Mouse (Mus musculus): ENCODE measurements at regions not wholly inside any gene's neighbourhood (a gene's known extent, or its start where the extent isn't known, plus 50 kb on each side); places are given as distances from the start of the nearest gene placed in this dataset.

DNA sequence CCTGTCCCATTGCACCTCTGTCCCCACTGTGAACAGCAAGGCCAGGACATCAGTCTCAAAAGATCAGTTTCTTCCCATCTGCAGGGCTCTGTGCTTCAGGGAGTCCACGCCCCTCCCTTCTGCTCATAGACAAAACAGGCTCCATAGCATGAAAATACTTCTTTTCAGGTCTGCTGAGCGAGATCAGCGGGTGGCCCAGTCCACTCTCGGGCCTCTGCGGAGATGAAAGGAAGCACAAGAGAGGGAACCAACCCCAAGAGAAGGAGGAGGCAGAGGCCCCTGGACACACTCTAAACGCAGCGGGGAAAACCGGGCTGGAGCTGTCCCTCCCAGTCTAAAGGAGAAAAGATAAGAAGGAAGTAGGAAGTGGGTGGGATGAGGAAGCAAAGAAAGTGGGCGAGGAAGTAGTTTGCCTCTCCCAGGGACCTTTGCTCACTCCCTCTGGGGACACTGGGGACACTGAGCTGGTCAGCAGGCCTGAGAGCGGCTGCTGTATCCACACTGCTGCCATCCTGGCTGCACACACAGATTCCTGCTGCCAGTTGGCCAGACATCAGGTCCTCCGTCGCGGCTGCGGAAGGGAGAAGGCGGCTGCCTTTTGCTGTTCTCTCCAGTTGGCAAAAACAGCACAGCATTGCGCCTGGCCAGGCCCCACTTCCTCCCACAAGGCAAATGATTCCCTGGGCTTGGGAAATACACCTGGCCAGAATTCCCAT lies 143.5 kb downstream of the Rybp start:
- no peak for DNase-seq (ENCODE audit: low spot score in 2 of 2)

DNA sequence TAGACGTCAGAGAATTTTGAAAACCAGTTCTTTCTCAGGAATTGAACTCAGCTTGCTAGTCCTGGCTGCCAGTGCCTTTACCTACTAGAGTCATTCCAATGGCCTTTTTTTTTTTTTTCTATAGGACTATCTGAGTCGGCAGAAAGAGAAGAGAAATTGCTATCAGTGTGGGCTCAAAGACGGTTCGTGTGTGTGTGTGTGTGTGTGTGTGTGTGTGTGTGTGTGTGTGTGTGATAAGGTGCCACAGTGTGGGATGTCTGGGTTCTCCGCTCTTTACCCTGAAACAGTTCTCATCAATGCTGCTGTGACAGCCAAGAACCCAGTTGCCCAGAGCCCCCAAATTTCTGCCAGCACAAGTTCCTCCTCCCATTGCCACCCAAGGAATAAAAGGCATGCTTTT lies 146.1 kb downstream of the Rybp start:
- DNase-seq (ENCODE audit: low spot score in 2 of 2), result no peak

DNA sequence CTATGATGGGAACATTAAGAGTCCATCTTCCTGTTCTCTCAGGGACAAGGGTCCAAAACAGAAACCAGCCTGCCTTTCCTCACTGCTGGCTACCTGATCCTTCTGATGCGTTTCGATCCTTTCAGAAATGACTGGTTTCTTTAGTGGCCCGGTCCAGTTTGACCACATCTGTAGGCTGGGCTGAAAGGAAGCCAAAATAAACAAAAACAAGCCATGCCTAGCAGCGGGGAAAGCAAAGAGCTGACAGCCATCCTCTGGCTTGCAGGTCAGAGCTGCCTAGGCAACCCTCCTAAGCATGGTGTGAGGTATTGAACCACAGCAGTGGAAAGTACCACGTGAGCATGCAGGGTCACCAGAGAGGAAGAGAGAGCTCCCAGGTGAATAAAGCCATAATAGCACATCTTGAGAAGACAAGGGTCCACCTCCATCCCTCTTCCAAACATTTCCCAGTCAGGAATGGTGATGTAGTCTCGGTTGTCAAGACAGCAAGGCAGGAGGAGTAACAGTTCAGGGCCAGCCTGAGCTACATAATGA lies 146.6 kb downstream of the Rybp start:
- no peak for DNase-seq (ENCODE audit: low spot score in 2 of 2)

- no peak for DNase-seq (ENCODE audit: low spot score in 2 of 2)
Observed at GRCm38 (mm10) chr6:100139809-100140208, 147.5 kb downstream of the Rybp start.

DNA sequence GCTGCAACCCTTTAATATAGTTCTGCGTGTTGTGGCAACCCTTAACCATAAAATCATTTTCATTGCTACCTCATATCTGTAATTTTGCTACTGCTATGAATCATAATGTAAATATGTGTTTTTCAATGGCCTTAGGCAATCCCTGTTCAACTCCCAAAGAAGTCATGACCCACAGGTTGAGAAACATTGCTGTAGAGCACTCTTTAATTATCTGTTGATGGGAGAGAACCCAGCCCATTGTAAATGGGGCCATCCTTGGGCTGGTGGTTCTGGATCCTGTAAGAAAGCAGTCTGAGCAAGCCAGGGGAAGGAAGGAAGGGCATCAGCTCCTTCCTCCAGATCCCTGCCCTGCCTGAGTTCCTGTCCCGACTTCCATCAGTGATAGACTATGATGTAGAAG lies 148.6 kb downstream of the Rybp start:
- DNase-seq (ENCODE audit: low spot score in 2 of 2), result no peak

DNA sequence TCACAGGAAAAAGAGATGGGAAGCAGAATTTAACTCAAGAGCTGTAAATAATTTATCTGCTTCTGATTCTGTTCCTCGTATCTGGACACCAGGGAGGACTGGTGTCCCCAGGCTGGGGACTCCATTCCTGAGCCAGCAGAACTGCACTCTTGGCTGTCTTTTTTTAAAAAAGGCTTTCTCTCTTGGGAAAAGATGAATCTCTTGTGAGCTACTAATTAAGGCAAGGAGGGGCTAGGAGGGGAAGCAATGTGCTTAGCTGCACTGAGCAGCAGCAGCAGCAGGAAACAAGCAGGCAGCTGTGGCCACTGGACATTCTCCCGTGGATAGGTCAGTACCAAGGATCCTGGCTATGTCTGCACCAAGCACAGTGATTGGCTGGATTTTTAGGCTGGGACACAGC lies 152.1 kb downstream of the Rybp start:
- no peak for DNase-seq (ENCODE audit: low spot score in 2 of 2)

DNA sequence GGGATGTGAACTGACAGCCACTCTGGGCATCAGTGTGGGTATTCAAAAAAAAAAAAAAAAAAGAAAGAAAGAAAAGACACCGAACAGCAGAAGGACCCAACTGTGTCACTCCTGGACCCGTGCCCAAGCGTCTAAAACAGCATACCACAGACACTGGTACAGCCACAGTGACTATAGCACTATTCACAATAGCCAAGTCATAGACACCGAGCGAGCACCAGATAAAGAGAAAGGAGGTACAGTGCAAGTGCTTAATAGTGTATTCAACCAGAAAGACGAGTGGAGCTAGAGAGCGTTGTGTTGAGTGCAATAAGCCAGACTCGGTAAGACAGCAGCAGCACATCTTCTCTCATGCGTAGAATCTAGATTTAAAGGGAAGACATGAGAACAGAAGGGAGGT lies 153.3 kb downstream of the Rybp start:
- no peak for DNase-seq (ENCODE audit: low spot score in 2 of 2)

- no peak for DNase-seq (ENCODE audit: low spot score in 2 of 2)
Observed at GRCm38 (mm10) chr6:100132916-100133600, 154.2 kb downstream of the Rybp start.

DNA sequence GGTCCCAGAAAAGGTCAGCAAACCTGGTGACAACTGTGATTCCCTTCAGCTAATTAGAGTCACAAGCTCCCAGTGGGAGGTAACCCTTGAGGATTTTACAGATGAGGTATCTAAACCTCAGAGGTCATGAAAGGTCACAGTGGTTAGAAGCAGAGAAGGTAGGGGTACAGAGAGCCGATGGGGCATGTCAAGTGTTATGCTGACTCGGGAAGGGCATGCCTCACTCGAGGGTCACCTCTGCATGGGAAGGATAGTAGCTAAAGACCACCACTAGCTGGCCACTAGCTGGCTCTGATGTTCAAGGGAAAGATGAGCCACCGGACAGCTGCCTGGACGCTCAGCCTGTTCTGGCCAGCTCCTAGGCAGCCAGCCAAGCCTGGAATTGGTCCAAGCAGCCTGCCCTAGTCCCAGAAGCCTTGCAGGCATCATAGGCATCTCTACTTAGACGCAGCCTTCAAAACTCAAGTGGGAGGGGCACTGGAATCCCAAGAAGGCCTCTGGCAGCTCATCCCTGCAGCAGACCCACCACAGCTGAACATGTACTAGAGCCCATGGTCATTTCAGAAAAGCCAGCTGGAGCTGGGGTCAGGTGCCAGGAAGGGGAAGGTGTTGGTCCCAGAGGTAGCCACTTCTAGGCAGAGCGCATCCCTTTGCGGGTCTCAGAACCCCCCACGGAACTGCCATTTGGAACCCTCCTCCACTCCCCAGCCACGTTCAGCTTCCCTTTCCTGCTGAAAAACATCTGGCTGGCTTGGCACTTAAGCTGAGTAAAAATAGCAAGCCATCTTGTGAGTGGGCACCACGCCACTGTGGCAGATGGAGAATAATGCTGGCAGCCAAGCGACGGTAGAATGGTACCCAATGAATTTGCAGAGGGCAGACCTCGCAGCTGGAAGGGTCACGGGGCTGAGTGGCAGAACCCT lies 159.8 kb downstream of the Rybp start:
- DNase-seq (ENCODE audit: low spot score in 2 of 2), result peak in 1 of 2 experiments; percentile 41

GRCm38 (mm10) chr6:100126736-100127135 lies 160.5 kb downstream of the Rybp start:
- DNase-seq (ENCODE audit: low spot score in 2 of 2), result no peak

DNA sequence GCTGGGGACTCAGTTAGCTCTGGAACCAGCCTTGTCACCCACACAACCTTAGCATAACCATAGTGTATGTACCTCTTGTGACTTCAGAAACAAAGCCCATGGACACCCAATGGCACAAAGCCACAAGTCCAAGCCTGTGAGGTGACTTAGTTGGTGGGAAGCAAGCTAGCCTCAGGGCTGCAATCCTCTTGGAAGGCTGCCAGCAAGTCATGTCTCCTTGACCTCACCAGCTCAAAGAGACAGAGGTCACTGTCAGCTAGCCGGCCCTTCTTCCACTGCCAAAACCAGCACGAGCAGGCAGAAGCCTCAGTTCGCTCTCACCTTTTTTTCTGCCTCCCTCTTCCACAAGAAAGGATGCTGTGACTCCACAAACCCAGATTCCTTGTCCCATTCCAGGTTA lies 161.0 kb downstream of the Rybp start:
- no peak for DNase-seq (ENCODE audit: low spot score in 2 of 2)

GRCm38 (mm10) chr6:100121240-100121639 lies 166.0 kb downstream of the Rybp start:
- DNase-seq (ENCODE audit: low spot score in 2 of 2), result no peak

DNA sequence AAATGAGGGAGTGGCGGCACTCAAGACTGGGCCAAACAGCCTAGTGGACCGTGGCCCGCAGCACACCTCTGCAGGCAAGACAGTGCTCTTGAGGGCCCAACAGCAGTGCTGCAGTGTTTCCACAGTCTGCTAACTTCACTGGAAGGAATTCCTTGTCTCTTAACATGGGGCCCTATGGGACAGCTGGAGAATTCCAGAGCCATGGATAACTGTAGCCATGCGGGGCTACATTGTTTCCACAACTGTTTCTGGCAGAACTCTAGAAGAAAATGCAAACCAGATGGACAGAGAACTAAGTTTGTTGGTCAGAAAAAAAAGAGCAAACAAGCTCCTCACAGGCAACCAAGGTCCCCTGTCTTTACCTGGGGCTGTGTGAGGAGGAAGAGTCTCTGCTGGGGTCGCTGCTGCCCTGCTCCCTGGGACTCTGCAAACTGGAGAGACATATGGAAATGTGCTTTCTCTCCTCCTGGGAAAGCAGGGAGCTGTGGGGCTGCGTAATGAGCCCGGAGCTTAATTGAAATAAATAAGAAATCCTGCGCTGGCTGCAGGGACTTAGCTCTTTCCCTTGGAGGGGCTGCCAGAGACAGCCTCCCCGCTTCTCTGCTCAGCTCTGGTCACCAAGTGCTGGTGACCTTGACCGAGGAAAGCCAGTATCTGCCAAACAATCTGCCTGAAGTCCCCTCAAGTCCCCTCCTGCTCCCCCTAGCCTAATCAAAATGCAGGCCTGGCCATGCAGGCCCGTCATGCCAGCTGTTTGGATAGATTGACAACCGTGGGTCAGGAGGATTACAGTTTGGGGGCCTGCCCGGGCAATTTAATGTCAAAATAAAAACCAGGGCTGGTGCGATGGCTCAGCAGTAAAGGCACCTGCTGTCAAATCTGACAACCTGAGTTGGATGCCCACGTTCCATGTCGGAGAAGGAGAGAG lies 167.0 kb downstream of the Rybp start:
- DNase-seq (ENCODE audit: low spot score in 2 of 2), result no peak

DNA sequence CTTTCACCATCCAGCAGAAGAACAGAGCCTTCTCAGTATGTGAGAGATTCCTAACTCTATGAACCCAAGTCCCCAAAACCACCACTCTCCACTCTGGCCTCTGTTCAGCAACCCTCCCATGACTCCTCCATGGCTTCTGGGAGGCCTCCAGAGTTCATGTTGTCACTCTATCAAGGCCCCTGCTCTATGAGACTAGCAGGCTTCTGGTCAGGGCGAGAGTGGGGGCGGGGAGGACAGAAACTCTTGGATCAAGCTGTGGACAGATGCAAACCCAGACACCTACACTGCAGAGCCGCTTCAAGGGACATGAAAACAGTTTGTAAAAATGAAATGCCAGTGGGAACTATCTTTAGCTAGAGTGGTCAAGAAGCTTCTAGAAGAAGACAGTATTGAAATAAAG lies 170.2 kb downstream of the Rybp start:
- no peak for DNase-seq (ENCODE audit: low spot score in 2 of 2)

GRCm38 (mm10) chr6:100113393-100114137 lies 173.7 kb downstream of the Rybp start:
- no peak for DNase-seq (ENCODE audit: low spot score in 2 of 2)

DNA sequence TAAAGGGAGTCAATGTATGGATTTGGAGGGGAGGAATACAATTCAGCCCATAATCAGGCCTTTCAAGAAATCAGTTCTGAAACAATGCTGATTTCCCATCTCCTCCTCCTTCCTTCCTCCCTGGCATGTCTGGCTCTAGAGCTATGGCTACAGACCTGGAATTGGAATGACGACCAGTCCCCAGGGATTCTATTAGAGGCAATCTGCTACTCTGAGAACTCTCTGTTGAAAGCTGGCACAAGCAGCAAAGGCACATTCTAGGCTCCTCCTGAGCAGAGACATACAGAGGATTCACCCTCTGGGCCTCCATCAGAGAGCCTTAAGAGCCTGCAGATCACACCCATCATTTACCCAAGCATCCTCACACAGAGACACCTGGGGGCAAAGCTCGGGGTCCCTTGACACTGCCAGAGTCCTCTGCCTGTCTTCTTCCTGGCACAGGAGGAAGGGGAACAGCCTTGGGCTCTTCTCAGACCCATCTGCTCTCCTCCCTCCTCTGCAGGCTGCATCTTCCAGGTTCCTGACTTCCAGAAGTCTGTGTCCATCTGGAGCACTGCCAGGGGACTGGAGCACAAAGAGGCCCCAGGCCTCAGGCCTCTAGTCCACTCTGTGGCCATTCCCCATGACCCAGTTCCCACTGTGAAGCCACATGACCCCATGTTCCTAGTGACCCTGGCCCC lies 176.2 kb downstream of the Rybp start:
- DNase-seq (ENCODE audit: low spot score in 2 of 2), result no peak

- peak in 1 of 2 experiments; percentile 29 for DNase-seq (ENCODE audit: low spot score in 2 of 2)
Observed at GRCm38 (mm10) chr6:100109979-100110378, 177.3 kb downstream of the Rybp start.

DNA sequence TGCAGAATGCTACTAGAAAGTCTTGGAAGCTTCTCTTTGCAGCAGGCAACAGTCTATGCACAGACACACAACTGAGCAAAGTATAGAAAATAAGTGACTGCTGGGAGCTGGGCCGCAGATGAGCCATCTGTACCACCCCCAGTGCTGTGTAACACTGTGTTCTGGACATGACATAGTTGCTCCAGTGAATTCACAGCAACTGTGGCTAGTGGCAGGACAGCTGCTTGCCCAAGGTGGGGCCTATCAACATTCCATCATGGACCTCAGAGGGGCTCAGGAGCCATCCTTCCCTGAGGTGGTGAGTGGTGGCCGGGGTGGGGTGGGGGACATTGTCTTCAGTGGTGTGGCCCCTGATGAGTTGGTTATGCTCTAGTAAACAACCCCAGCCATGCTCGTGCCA lies 177.9 kb downstream of the Rybp start:
- DNase-seq (ENCODE audit: low spot score in 2 of 2), result no peak

- DNase-seq (ENCODE audit: low spot score in 2 of 2), result no peak
Observed at GRCm38 (mm10) chr6:100107508-100107907, 179.8 kb downstream of the Rybp start.

GRCm38 (mm10) chr6:100107066-100107465 lies 180.2 kb downstream of the Rybp start:
- DNase-seq (ENCODE audit: low spot score in 2 of 2), result no peak
